Mouse (Mus musculus) left cerebral cortex, postnatal 25 days (tissue): Measurements from ENCODE around the gene Sema6b. TPM values are rescaled to one million over a fixed set of nuclear protein-coding genes. Genes with fewer than 3 reads are reported as not detected.
"Not testable (repeated sequence)": the region's sequence is repeated elsewhere in the genome, so short reads cannot be mapped to it uniquely, and the experiment has no call there.

ENCODE experiments used
- DNase-seq, 2 experiments: peaks; one replicate each; pipeline ENCODE4 v3.0.0; 2022; ENCODE audit warnings: low spot score in 2 of 2, mixed read lengths in 1 of 2
- intact Hi-C: fragments of 180-260 bp; cut with DNase I; formaldehyde crosslinking; loops from one replicate; pipeline ENCODE4 v1.15.1; 2025
- microRNA-seq, 2 experiments: library from miRNA; unstranded; fragments of <30 nt; microRNA quantifications; one replicate each; pipeline ENCODE4 v1.2.0; 2022
- total RNA-seq, 2 experiments: library from RNA; stranded (reverse); gene quantifications; 2 replicates each; pipeline ENCODE4 v1.2.3; 2021

The Sema6b gene
- total RNA-seq, 2 experiments from 2014 or later: 131 TPM

GRCm38 (mm10) chr17:56100811-56101210, 39.3 kb downstream of the Sema6b start:
- intact Hi-C loops: no loop called here
- no peak for DNase-seq

- DNase-seq: no peak
- intact Hi-C loops: no loop called here
These were observed 41.2 kb downstream of the Sema6b start for GRCm38 (mm10) chr17:56098711-56099572.

DNA sequence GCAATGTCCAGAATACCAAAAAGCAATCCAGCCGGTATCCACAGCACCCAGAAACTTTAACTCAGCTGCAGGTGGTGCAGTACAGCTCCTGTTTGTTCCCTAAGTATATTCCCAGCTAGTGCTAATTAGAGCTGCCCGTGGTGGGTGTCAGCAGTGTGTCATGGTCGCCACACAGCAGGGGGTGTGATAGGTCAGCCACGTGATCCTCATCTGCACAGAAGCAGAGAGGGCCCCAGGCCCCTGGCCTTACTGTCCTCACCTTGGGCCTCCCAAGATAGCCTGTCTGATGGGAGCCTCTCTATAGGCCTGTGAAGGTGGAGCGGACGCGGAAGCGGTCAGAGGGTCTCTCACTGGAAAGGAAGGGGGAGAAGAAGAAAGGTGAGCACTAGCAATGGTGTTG, 42.0 kb downstream of the Sema6b start:
- DNase-seq: no peak
- intact Hi-C loops: no loop called here

- DNase-seq: no peak
- intact Hi-C loops: no loop called here
These were observed 43.3 kb downstream of the Sema6b start for GRCm38 (mm10) chr17:56096883-56097282.

GRCm38 (mm10) chr17:56092794-56093193, 47.3 kb downstream of the Sema6b start:
- intact Hi-C loops: no loop called here
- no peak for DNase-seq

GRCm38 (mm10) chr17:56092312-56092711, 47.8 kb downstream of the Sema6b start:
- no peak for DNase-seq
- intact Hi-C loops: no loop called here

DNA sequence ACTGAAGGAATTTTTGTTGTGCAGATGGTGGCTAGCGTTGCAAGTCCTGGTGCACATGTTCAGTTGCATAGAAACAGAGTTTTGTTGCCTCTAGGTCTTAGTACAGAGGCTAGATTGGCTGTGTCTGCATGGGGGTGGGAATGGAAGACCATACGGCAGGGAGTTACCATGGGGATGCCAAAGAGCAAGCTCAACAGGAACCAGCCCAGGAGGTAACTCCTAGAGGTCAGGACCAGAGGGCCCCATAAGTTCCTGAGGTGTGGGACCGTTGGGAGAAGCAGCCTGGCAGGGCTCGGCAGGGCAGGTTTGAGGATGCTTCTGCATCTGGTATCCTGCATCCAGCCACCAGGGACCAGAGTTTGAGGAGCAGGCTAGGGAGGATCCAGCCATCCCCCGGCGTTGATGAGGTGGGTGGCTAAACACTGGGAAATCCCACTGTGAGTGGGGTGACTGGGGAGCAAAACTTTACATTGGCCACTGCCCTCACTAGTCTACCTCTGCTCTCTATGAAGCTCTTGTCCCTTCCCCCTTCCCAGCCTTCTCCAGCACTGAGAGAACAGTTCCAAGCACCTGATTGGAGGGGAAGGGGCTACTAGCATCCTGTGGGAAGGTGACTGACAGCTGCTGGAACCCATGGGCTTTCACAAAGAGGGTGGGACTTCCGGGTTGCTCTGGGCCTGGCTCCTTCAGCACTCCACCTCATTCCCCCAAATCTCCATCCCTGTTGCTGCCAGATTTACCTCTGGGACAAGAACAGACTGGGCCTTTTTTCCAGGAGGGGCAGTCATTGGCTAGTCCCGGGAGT, 59.2 kb downstream of the Sema6b start:
- intact Hi-C loops: loop anchor here (5.0 kb wide), 1 partner anchor 176 kb away; the partner anchor contains the start of gene Fem1a
- peak; percentile 64 to 69 for DNase-seq

- DNase-seq: no peak
- intact Hi-C loops: loop anchor here (5.0 kb wide), 2 partner anchors 123 to 177 kb away; partner anchors contain the start of genes Fem1a and Yju2
These were observed 60.2 kb downstream of the Sema6b start for GRCm38 (mm10) chr17:56079921-56080320.

DNA sequence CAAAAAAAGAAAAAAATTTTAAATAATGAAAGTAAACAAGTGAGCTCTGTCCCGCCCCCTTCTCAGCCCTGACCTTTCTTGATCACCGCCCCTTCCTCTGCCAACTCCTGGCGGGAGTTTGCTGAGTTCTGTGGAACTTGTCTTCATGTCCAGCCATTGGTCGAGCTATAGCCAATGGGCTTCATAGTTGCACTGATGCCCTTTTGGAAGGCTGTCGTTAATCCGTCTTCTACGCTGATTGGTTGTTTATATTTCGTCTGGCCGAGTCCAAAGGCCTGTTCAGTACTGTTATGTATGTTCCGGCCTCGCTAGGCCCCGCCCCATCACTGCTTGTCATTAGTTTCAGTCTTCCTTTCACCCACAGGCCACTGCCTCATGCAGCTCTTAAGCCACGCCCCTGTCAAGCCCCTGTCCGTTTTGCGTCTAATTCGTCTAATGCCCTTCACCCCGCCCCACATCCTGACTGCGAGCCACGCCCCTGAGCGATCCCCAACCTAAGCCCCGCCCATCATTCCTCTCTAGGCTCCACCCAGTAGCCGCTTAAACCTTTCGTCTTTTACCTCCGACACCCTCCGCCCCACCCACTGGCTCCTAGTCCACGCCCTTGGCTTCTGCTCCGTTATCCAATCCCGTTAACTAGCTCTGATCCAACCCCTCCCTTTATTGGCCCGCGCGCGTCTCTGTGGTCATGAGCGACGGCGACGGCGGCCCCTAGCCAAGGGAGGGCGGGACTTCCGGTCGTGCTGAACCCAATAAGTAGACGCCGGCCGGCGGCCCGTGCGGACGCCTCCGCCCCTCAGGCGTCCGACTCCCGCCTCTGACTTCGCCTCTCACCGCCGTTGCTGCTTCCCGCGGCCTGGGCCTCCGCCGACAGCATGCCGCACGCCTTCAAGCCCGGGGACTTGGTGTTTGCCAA, 61.0 kb downstream of the Sema6b start, which contains the start of gene Hdgfl2:
Gene Hdgfl2 (plus strand): TSS at position 755 of the 916 bp plus-strand sequence.
- DNase-seq: peak; percentile 99 to 100
- intact Hi-C loops: loop anchor here (5.0 kb wide), 1 partner anchor 122 kb away; the partner anchor contains the start of gene Yju2

DNA sequence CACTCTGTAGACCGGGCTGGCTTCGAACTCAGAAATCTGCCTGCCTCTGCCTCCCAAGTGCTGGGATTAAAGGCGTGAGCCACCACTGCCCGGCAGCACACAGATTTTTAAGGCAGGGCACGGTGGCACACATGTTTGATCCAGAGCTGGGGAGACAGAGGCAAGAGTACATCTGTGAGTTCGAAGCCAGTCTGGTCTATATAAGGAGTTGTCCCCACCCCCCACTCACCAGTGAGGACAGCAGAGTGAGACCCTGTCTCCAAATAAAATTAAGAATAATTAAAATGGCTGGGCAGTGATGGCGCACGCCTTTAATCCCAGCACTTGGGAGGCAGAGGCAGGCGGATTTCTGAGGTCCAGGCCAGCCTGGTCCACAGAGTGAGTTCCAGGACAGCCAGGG, 61.8 kb downstream of the Sema6b start:
- intact Hi-C loops: loop anchor here (5.0 kb wide), 1 partner anchor 121 kb away; the partner anchor contains the start of gene Yju2
- not testable (repeated sequence) for DNase-seq

GRCm38 (mm10) chr17:56077523-56077922, 62.6 kb downstream of the Sema6b start:
- DNase-seq: no peak
- intact Hi-C loops: loop anchor here (5.0 kb wide), 1 partner anchor 120 kb away; the partner anchor contains the start of gene Yju2

DNA sequence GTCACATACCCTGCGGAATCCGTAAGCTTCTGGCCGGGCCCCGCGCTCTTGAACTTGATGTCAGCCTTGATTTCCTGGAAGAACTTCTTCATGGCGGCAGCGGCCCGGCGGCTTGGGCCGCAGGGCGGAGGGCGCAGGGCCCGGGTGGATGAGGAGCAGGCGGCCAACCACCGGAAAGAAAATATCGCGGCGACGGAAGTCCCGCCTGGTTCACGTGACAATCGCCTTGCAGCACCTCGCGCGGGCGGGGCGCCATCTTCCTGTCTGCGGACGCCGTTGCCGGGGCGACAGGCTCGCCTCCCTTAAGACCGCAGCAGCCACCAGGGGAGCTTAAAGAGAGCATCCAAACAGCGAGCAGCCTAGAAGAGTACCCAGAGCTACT, 65.3 kb downstream of the Sema6b start, which contains the start of gene Ubxn6:
Gene Ubxn6 (minus strand): TSS at position 202 of the 382 bp plus-strand sequence.
- DNase-seq: peak; percentile 99
- intact Hi-C loops: loop anchor here (2.0 to 5.0 kb wide), 2 partner anchors 38 to 118 kb away; partner anchors contain the start of genes Sh3gl1 and Yju2

DNA sequence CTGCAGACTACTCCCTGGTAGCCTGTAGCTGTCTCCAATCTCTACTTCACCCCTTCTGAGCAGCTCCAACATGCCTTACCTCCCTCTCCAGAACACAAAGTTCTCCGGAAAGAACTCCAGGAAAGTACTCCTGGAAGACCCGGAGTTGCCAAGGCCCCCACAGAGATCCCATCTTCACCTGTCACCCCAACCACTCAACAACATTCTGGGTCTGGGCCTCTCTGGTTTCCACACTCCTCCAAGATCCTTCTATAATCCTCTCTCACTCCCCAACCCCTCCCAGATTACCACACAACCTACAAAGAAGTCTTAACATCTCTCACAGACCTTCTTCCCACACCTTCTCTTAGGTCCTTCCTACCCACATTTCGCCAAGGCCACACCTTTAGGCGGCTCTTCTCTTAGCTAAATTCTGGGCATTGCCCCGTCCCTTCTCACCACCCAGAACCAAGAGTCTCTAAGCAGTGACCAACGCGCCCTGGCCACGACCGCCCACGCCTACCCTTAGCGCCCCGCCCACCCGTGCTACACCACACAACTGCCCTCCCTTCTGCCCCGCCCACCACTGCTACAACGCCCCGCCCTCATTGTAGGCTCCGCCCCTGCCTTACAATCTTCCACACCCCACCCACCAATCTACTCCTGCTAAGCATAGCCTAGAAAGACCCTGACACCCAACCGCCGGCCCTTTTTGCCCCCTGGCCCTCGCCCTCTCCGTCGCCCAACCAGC, 65.9 kb downstream of the Sema6b start:
- peak; percentile 59 to 60 for DNase-seq
- intact Hi-C loops: loop anchor here (2.0 kb wide), 1 partner anchor 37 kb away; the partner anchor contains the start of gene Sh3gl1

Small RNA genes lying within 50 kb of the gene (microRNA-seq; reads per million reads assigned to microRNA genes)
- gene Gm44397: 0 to 0.34 reads per million in 2 experiments

Other genes with a start within 250 kb of the Sema6b start
- 1 to 10 TPM; 7.6 to 7.7 TPM for gene Zfp959, start 248.2 kb downstream of the Sema6b start, total RNA-seq
- 1 to 10 TPM; 3.5 to 4.0 TPM for gene Zfp119b, start 190.8 kb downstream of the Sema6b start, total RNA-seq
- 1 to 10 TPM; 2.1 to 2.5 TPM for gene Ebi3, start 187.7 kb downstream of the Sema6b start, total RNA-seq
- 10 to 100 TPM; 15.0 to 15.3 TPM for gene Yju2, start 181.2 kb downstream of the Sema6b start, total RNA-seq
- gene Shd, start 169.9 kb downstream of the Sema6b start, total RNA-seq: 10 to 100 TPM; 30.9 to 34.4 TPM
- gene Fsd1, start 153.8 kb downstream of the Sema6b start, total RNA-seq: 10 to 100 TPM; 70.5 to 78.8 TPM
- 1 to 10 TPM; 1.9 to 3.0 TPM for gene Stap2, start 134.8 kb downstream of the Sema6b start, total RNA-seq
- gene Mpnd, start 134.6 kb downstream of the Sema6b start, total RNA-seq: 100 to 1,000 TPM in 1 of 2 experiments, 10 to 100 TPM in 1; 97.4 to 104 TPM
- gene Sh3gl1, start 103.7 kb downstream of the Sema6b start, total RNA-seq: 10 to 100 TPM; 44.5 to 47.8 TPM
- 1 to 10 TPM; 1.7 to 1.9 TPM for gene Chaf1a, start 99.9 kb downstream of the Sema6b start, total RNA-seq
- 10 to 100 TPM; 77.0 to 77.7 TPM for gene Ubxn6, start 65.3 kb downstream of the Sema6b start, total RNA-seq
- gene Hdgfl2, start 60.7 kb downstream of the Sema6b start, total RNA-seq: 100 to 1,000 TPM in 1 of 2 experiments, 10 to 100 TPM in 1; 90.8 to 109 TPM
- gene Plin4, start 30.5 kb downstream of the Sema6b start, total RNA-seq: 1 to 10 TPM; 1.4 to 1.6 TPM
- under 1 TPM; 0.64 to 0.87 TPM for gene Plin5, start 22.7 kb downstream of the Sema6b start, total RNA-seq
- gene Lrg1, start 18.3 kb downstream of the Sema6b start, total RNA-seq: 1 to 10 TPM; 3.1 to 3.5 TPM
- gene Tnfaip8l1, start 22.1 kb upstream of the Sema6b start, total RNA-seq: 1 to 10 TPM; 7.8 to 8.9 TPM
- gene Mydgf, start 43.6 kb upstream of the Sema6b start, total RNA-seq: 10 to 100 TPM; 40.5 to 42.1 TPM
- gene Dpp9, start 78.6 kb upstream of the Sema6b start, total RNA-seq: 10 to 100 TPM; 68.3 to 71.4 TPM
- gene Fem1a, start 116.5 kb upstream of the Sema6b start, total RNA-seq: 10 to 100 TPM; 33.5 to 34.1 TPM
- gene Ticam1, start 136.4 kb upstream of the Sema6b start, total RNA-seq: 1 to 10 TPM; 5.2 to 5.4 TPM
- 10 to 100 TPM in 1 of 2 experiments, 1 to 10 TPM in 1; 7.6 to 10.3 TPM for gene Plin3, start 152.5 kb upstream of the Sema6b start, total RNA-seq
- not detected for gene Arrdc5, start 159.9 kb upstream of the Sema6b start, total RNA-seq
- 1 to 10 TPM in 1 of 2 experiments, under 1 TPM in 1; 0.69 to 1.1 TPM for gene Uhrf1, start 163.0 kb upstream of the Sema6b start, total RNA-seq
- 10 to 100 TPM; 70.0 to 74.4 TPM for gene Kdm4b, start 185.7 kb upstream of the Sema6b start, total RNA-seq